Mouse (Mus musculus): ENCODE measurements around the gene Cst12. TPM values are rescaled to one million over a fixed set of nuclear protein-coding genes. Genes with fewer than 3 reads are reported as not detected.
"Not testable (repeated sequence)": the region's sequence is repeated elsewhere in the genome, so short reads cannot be mapped to it uniquely, and the experiment has no call there.

Gene Cst12
- not detected for total RNA-seq (2021)
- long read RNA-seq, experiment 1, result 0 reads
- long read RNA-seq, experiment 2, result 0 reads

- intact Hi-C loops (cut with DNase I), result no loop called here
- no peak for DNase-seq
Observed at GRCm38 (mm10) chr2:148789142-148789541, at the start of gene Cst12. TSS of gene Cst12 (plus strand) at chr2:148789361.

GRCm38 (mm10) chr2:148743001-148743400 lies 46.2 kb upstream of the Cst12 start:
- intact Hi-C loops (cut with DNase I), result no loop called here
- DNase-seq, result peak; percentile 23 to 52

- no peak for DNase-seq
- intact Hi-C loops (cut with DNase I), result no loop called here
Observed at GRCm38 (mm10) chr2:148743846-148744407, 45.2 kb upstream of the Cst12 start.

- no peak for DNase-seq
- intact Hi-C loops (cut with DNase I), result loop anchor here (5.0 kb wide), 2 partner anchors 102 to 152 kb away; no protein-coding TSS in a partner anchor
Observed at GRCm38 (mm10) chr2:148750058-148750457, 39.1 kb upstream of the Cst12 start, which contains the start of gene Cstl1. TSS of gene Cstl1 (plus strand) at chr2:148750358.

GRCm38 (mm10) chr2:148751893-148752813 lies 37.0 kb upstream of the Cst12 start:
- intact Hi-C loops (cut with DNase I), result loop anchor here (5.0 kb wide), 2 partner anchors 100 to 150 kb away; no protein-coding TSS in a partner anchor
- DNase-seq, result peak; percentile 15 to 33

- intact Hi-C loops (cut with DNase I), result loop anchor here (5.0 kb wide), 2 partner anchors 98 to 148 kb away; no protein-coding TSS in a partner anchor
- no peak for DNase-seq
Observed at GRCm38 (mm10) chr2:148754310-148754846, 34.8 kb upstream of the Cst12 start.

- intact Hi-C loops (cut with DNase I), result no loop called here
- DNase-seq, result no peak
Observed at GRCm38 (mm10) chr2:148763648-148764388, 25.3 kb upstream of the Cst12 start.

GRCm38 (mm10) chr2:148771397-148771796 lies 17.8 kb upstream of the Cst12 start, which contains the start of gene Cst11:
TSS of gene Cst11 (minus strand) at chr2:148771497.
- DNase-seq; intact Hi-C loops (cut with DNase I): not testable (repeated sequence)

- no peak for DNase-seq
- intact Hi-C loops (cut with DNase I), result no loop called here
Observed at GRCm38 (mm10) chr2:148781709-148782108, 7.5 kb upstream of the Cst12 start, which contains the start of gene 8030411F24Rik. TSS of gene 8030411F24Rik (plus strand) at chr2:148782009.

GRCm38 (mm10) chr2:148798485-148798884 lies 9.3 kb downstream of the Cst12 start, which contains the start of gene Cst8:
TSS of gene Cst8 (plus strand) at chr2:148798785.
- no peak for DNase-seq
- intact Hi-C loops (cut with DNase I), result no loop called here

GRCm38 (mm10) chr2:148801491-148801921 lies 12.3 kb downstream of the Cst12 start:
- no peak for DNase-seq
- intact Hi-C loops (cut with DNase I), result no loop called here

GRCm38 (mm10) chr2:148806696-148807095 lies 17.5 kb downstream of the Cst12 start:
- intact Hi-C loops (cut with DNase I), result no loop called here
- no peak for DNase-seq

- DNase-seq, result no peak
- intact Hi-C loops (cut with DNase I), result no loop called here
Observed at GRCm38 (mm10) chr2:148819909-148820308, 30.7 kb downstream of the Cst12 start, which contains the start of gene Cst13. TSS of gene Cst13 (plus strand) at chr2:148820081.

GRCm38 (mm10) chr2:148825986-148826385 lies 36.8 kb downstream of the Cst12 start:
- no peak for DNase-seq
- intact Hi-C loops (cut with DNase I), result no loop called here

GRCm38 (mm10) chr2:148834912-148835311 lies 45.8 kb downstream of the Cst12 start, which contains the start of gene Cst9:
TSS of gene Cst9 (plus strand) at chr2:148835147.
- DNase-seq, result no peak
- intact Hi-C loops (cut with DNase I), result loop anchor here (5.0 kb wide), 1 partner anchor 68 kb away; no protein-coding TSS in a partner anchor

- intact Hi-C loops (cut with DNase I), result loop anchor here (5.0 kb wide), 1 partner anchor 71 kb away; no protein-coding TSS in a partner anchor
- DNase-seq, result no peak
Observed at GRCm38 (mm10) chr2:148838075-148838777, 49.1 kb downstream of the Cst12 start.

GRCm38 (mm10) chr2:148839224-148839623 lies 50.1 kb downstream of the Cst12 start:
- intact Hi-C loops (cut with DNase I), result loop anchor here (5.0 kb wide), 1 partner anchor 72 kb away; no protein-coding TSS in a partner anchor
- no peak for DNase-seq

Measured in gastrocnemius, postnatal 36 days (tissue).